Mouse (Mus musculus): ENCODE data around the gene Atg4d.
"Not testable (repeated sequence)": the region's sequence is repeated elsewhere in the genome, so short reads cannot be mapped to it uniquely, and the experiment has no call there.

Gene Atg4d

DNA sequence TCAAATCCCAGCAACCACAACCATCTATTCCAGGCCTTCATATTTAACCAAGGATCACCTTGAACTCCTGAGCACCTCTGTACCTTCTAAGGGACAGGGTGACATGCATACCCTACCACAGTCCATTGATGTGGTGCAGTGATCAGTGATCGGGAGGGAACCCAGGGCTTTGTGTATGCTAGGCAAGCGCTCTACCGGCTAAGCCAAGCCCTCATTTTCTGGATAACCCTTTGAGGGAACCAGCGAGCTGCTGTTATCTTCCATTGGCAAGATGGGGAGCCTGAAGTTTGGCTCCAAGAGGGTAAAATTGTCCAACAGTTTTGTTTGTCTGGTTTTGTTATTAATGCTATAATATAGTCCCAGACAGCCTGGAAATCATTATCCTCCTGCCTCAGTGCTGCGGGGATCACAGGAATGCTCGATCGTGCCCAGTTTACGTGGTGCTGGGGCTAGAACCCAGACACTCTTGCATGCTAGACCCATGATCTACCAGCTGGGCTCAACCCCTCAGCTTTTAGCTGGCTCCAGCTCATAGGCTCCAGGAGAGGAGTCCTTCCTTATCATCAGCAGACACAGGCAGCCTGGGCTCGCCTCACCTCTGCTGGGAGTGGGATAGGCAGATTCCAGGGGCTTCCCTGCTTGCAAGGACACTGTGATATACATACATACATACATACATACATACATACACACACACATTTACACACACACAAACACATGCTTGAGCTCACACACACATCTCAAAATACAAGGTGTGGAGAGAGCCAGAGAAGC, 49.5 kb downstream of the Atg4d start:
- no peak for DNase-seq

DNA sequence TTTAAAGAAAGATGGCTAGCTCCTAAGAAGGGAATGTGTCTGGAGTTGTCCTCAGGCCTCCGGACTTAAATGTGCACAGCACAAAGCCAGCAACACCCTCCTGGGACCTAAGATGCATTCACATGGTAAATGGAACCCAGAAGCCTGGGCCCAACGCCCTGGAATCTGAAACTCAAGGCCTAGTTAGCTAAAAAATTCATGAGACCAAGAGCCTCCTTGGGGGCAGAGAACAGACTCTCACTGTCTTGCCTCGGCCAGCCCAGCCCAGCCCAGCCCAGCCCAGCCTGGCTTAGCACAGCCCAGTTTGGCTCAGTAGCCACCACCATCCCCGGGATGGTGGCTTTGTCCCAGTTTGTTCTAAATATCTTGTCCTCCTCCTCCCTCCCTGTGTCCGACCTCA, 50.3 kb downstream of the Atg4d start:
- DNase-seq = no peak

DNA sequence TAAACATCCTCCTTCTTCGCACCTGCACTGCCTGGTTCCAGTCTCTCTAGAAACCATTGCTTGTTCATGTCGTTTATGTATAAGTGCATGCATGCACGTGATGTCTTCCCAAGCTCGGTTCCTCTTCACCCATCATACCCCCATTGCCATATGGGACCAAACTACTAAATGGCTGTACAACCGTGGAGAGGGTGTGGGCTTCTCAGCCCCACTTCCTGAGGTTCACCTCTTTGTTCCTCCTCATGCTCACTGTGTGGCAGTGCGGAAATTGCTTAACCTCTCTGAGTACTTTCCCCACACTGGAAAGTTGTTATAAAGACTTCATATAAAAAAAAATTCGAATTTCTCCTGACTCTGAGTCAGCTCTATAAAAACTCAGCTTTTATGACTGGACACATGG, 51.6 kb downstream of the Atg4d start:
- DNase-seq = peak in 1 of 2 experiments; percentile 68

DNA sequence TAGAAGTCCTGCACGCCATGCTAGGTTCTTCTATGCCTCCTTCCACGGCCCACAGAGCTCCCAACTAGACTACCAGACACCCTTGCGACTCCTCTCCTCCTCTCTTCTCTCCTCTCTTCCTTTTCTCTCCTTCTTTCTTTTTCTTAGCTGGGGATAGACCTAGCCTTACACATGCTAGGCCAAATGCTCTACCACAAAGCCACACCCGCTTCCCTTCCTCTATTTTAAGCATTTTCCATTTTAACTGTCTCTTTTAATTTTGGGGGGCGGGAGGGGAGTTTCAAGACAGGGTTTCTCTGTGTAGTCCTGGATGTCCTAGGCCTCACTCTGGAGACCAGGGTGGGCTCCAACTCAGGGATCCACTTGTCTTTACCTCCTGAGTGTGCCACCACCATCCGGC, 53.7 kb downstream of the Atg4d start:
- DNase-seq = no peak

DNA sequence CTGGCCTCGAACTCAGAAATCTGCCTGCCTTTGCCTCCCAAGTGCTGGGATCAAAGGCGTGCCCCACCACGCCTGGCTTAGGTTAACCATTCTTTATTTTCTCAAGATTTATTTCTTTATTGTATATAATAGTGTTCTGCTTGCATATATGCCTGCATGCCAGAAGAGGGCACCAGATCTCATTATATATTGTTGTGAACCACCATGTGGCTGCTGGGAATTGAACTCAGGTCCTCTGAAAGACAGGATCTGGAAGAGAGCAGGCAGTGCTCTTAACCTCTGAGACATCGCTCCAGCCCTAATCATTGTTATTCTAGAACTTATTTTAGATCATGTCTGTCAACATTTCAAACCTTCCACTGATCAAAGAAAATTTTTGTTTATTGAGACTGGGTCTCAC, 54.4 kb downstream of the Atg4d start:
- no peak for DNase-seq

- no peak for DNase-seq
These were observed 55.2 kb downstream of the Atg4d start for GRCm38 (mm10) chr9:21320280-21320618.

GRCm38 (mm10) chr9:21320619-21321512, 55.8 kb downstream of the Atg4d start, which contains the start of gene Slc44a2:
Gene Slc44a2, plus strand, starts transcription at chr9:21320698.
- DNase-seq = peak; percentile 79 to 82

DNA sequence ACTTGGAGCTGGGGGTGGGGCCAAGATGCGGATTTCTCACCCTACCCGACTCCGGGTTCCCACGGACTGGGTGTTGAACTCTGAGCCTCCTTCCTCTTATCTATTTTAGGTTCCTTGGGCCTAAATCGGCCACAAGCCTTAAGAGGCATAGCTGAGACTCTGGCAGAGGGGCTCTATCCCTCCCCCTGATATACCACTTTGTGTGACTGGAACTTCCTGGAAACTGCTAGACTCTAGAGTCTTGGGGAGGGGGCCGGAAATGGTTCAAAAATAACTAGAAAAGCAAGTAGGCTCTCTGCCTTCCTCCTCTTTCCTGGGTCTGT, 56.4 kb downstream of the Atg4d start:
- peak; percentile 46 to 76 for DNase-seq

- peak in 1 of 2 experiments; percentile 78 for DNase-seq
These were observed 57.3 kb downstream of the Atg4d start for GRCm38 (mm10) chr9:21322211-21322916.

DNA sequence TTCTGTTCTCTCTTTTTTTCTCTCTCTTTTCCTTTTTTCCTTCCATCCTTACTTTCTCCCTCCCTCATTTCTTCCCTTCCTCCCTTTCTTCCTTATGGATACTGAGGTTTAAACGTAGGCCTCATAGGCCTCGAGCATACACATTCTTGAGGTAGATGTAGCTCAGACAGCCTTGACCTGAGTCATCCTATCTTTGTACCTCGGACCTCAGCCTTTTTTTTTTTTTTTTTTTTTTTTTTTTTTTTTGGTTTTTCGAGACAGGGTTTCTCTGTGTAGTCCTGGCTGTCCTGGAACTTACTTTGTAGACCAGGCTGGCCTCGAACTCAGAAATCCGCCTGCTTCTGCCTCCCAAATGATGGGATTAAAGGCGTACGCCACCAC, 57.8 kb downstream of the Atg4d start:
- DNase-seq = not testable (repeated sequence)

DNA sequence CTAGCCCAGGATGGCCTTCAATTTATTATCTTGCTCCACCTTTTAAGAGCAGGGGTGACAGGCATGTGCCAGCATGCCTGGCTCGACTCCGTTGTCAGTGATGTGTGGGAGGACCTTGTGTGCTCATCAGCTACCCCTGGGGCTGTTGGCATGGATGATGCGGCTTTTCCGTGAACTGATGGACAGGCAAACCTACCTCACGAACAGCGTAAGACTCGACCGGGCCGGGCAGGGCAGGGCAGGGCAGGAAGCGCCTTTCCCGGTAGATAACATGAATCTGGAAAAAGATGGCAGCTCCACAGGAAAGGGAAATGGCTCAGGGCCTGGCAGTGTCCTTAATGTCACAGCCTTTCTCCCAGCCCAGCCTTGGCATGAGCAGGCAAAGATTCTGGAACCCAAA, 59.2 kb downstream of the Atg4d start:
- DNase-seq = no peak

All from thymus, adult 18-20 months (tissue).